Mouse (Mus musculus) kidney, postnatal 0 days (tissue): ENCODE measurements around the gene Zdhhc22. TPM values are rescaled to one million over a fixed set of nuclear protein-coding genes. Genes with fewer than 3 reads are reported as not detected.
A peak's percentile ranks its signal among the peaks of the same experiment; 100 is the strongest.

Source experiments
- ATAC-seq: fragments of 200-750 bp; cut with Nextera tagmentation; replicated peaks from 2 replicates; pipeline ENCODE4 v1.8.0; 2017; ENCODE audit warnings: low read depth, moderate number of reproducible peaks, moderate TSS enrichment, moderate library complexity; ENCODE audit not compliant: low FRiP score
- DNase-seq: peaks from one replicate; pipeline ENCODE4 v3.0.0-alpha.2; 2016; ENCODE audit warnings: low spot score
- H3K27ac ChIP-seq: fragments of 300-500 bp; sonication (generic); 2 replicates; pipeline ENCODE4 v1.5.1; 2014; ENCODE audit warnings: mild to moderate bottlenecking
- H3K27me3 ChIP-seq: fragments of 300-500 bp; sonication (generic); 2 replicates; pipeline ENCODE4 v1.6.1; 2014; ENCODE audit warnings: low read length, mixed read lengths; ENCODE audit not compliant: insufficient read depth
- H3K36me3 ChIP-seq: fragments of 300-500 bp; sonication (generic); 2 replicates; pipeline ENCODE4 v1.6.1; 2014; ENCODE audit warnings: low read length, mixed read lengths; ENCODE audit not compliant: insufficient read depth
- H3K4me1 ChIP-seq: fragments of 300-500 bp; sonication (generic); replicated peaks from 2 replicates; pipeline ENCODE4 v1.6.1; 2014; ENCODE audit warnings: antibody characterized with exemption, low read length, mixed read lengths; ENCODE audit not compliant: insufficient read depth
- H3K4me2 ChIP-seq: fragments of 300-500 bp; sonication (generic); 2 replicates; pipeline ENCODE4 v1.6.1; 2014; ENCODE audit warnings: mild to moderate bottlenecking, low read length, moderate library complexity, mixed read lengths
- H3K4me3 ChIP-seq: fragments of 300-500 bp; sonication (generic); replicated peaks from 2 replicates; pipeline ENCODE4 v1.5.1; 2014; ENCODE audit warnings: low read depth, low read length
- H3K9ac ChIP-seq: fragments of 300-500 bp; sonication (generic); 2 replicates; pipeline ENCODE4 v1.6.1; 2014; ENCODE audit warnings: low read depth, low read length
- H3K9me3 ChIP-seq: fragments of 300-500 bp; sonication (generic); replicated peaks from 2 replicates; pipeline ENCODE4 v1.6.1; 2016; ENCODE audit warnings: low read length, inconsistent platforms, mixed read lengths
- CTCF ChIP-seq: IDR thresholded peaks from 2 replicates; pipeline ENCODE4 v1.5.1; 2016; ENCODE audit warnings: antibody characterized with exemption, low read depth, mild to moderate bottlenecking, moderate library complexity
- WGBS: fragments of 180-500 bp; shearing (Covaris S2); extraction: QIAGEN DNeasy Blood & Tissue Kit; methylation state at CpG from one replicate; pipeline ENCODE4 v1.1.7; 2014; 5-methylcytosine and 5-hydroxymethylcytosine counted together
- polyA plus RNA-seq: library from polyadenylated mRNA; unstranded; fragments of >200 nt; fragmentation: Nextera tagmentation; extraction: Ambion mirVana; gene quantifications from 2 replicates; pipeline ENCODE4 v1.2.1, GENCODE M21; 2015

The Zdhhc22 gene
- polyA plus RNA-seq, 1 experiment from 2014 or later = 0.03 TPM

- H3K4me1 ChIP-seq = peaks cover 16% of the 10 kb centered on the region
- 0 out of 2 replicates have a peak, but pooled peaks cover 5% of the 10 kb centered on the region for H3K36me3 ChIP-seq
- TF ChIP-seq CTCF = no peak
- no peaks in the 10 kb centered on the region for H3K9me3 ChIP-seq
- ATAC-seq (no peak), DNase-seq (no peak)
- 70% methylated on average over 16 of the region's 16 CpGs for WGBS
- H3K27me3 ChIP-seq = no peaks in the 10 kb centered on the region
- no peak overlapping the region for H3K4me3 ChIP-seq
- H3K27ac ChIP-seq = no peak overlapping the region
- H3K9ac ChIP-seq = no peak overlapping the region
- no peak overlapping the region for H3K4me2 ChIP-seq
Measured at GRCm38 (mm10) chr12:86950161-86950960, 39.9 kb downstream of the Zdhhc22 start.

GRCm38 (mm10) chr12:86949501-86949900 lies 40.7 kb downstream of the Zdhhc22 start:
- Histone ChIP-seq H3K9ac (no peak overlapping the region), H3K4me2 (no peak overlapping the region), H3K9me3 (no peaks in the 10 kb centered on the region), H3K4me3 (no peak overlapping the region), H3K36me3 (0 out of 2 replicates have a peak, but pooled peaks cover 5% of the 10 kb centered on the region), H3K27me3 (no peaks in the 10 kb centered on the region), H3K27ac (no peak overlapping the region), H3K4me1 (peaks cover 16% of the 10 kb centered on the region)
- DNase-seq (no peak), ATAC-seq (no peak)
- 68% methylated on average over 9 of the region's 9 CpGs for WGBS
- no peak for TF ChIP-seq CTCF

- Histone ChIP-seq H3K27ac (0 out of 2 replicates have a peak overlapping the region, but pooled peaks have one; percentile 99), H3K4me1 (peaks cover 16% of the 10 kb centered on the region), H3K4me3 (no peak overlapping the region), H3K9me3 (no peaks in the 10 kb centered on the region), H3K9ac (no peak overlapping the region), H3K27me3 (no peaks in the 10 kb centered on the region), H3K4me2 (peak overlapping the region; percentile 80; the same call in 1 of the 2 replicates), H3K36me3 (no peaks in the 10 kb centered on the region)
- 15% methylated on average over 6 of the region's 6 CpGs for WGBS
- ATAC-seq = no peak
- TF ChIP-seq CTCF = no peak
- DNase-seq = peak; percentile 68
Measured at GRCm38 (mm10) chr12:86948627-86949026, 41.6 kb downstream of the Zdhhc22 start.

- Histone ChIP-seq H3K4me2 (peak overlapping the region; percentile 80), H3K9ac (peak overlapping the region; percentile 68), H3K36me3 (no peaks in the 10 kb centered on the region), H3K27ac (peak overlapping the region; percentile 99), H3K4me1 (peaks cover 16% of the 10 kb centered on the region), H3K9me3 (no peaks in the 10 kb centered on the region), H3K4me3 (peak overlapping the region; percentile 62), H3K27me3 (no peaks in the 10 kb centered on the region)
- peak; percentile 27 for ATAC-seq
- 13% methylated on average over 26 of the region's 26 CpGs for WGBS
- DNase-seq = peak; percentile 23
- TF ChIP-seq CTCF = no peak
Measured at GRCm38 (mm10) chr12:86947681-86948401, 42.4 kb downstream of the Zdhhc22 start.

GRCm38 (mm10) chr12:86946862-86947574 lies 43.2 kb downstream of the Zdhhc22 start, which contains the start of gene Cipc:
Cipc (plus strand) TSS chr12:86947043.
- Histone ChIP-seq H3K27ac (peak within 1 kb of the TSS; percentile 99), H3K27me3 (no peaks in the 10 kb centered on the region), H3K36me3 (no peaks in the 10 kb centered on the region), H3K4me2 (peak within 1 kb of the TSS; percentile 80), H3K9ac (peak within 1 kb of the TSS; percentile 89), H3K4me1 (peaks cover 16% of the 10 kb centered on the region), H3K4me3 (peak within 1 kb of the TSS; percentile 62), H3K9me3 (no peaks in the 10 kb centered on the region)
- WGBS = under 1% methylated on average over 64 of the region's 64 CpGs
- ATAC-seq (peak; percentile 99), DNase-seq (peak; percentile 99)
- TF ChIP-seq CTCF = peak; percentile 36; the same call in 1 of the 2 replicates
